Mouse (Mus musculus): ENCODE measurements around the gene Rwdd3.

The Rwdd3 gene

DNA sequence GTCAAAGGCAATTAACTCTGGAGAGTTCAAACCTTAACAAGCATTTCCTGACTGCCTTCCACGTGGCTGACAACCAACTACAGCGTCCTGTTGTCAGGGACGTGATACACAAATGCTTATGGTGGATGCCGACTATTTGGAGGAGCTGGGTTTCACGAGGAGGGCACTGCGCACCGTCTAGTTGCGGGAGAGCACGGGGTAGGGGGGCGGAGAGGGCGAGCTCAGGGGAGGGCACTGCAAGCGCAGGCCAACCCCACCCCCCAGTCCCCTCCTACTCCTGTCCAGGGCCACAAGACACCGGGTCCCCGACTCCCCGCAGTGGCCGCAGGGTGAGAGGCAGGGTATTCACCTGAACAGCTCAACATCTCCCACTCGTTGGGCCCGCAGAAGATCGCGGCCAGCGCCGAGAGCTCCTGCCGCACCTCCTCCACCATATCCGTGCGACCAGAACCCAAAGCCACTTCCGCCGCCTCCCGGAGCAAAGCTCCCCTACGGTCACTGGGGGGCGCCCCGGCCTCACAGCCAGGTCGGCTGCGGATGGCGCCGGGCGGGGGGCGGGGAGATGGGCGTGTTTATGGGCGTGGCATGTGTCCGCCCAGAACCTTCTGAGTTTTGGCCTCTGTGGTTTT lies at the start of gene Rwdd3:
TSS of gene Rwdd3 (minus strand) at position 453 of the 629 bp plus-strand sequence.
- DNase-seq (ENCODE audit: low read depth in 2 of 2, low spot score in 2 of 2), result peak; percentile 87 to 91

DNA sequence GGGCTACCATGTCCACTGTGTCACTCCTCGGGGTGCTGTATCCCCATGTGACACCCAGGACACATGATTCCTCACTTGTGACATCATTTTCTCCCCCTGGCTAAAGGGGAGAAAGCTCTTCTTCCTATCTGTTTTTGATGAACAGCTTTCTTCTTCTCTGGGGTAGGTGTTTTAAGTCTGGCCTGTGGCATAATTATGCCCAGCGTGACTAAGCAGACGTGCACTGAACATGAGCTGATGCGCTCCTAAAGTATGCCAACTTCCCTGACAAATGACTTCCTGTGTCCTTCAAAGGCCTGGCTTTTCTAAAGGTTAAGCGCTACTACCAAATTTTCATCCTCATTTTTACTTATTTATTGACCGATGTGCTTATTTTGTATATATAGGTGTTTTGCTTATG lies 45.5 kb upstream of the Rwdd3 start:
- DNase-seq (ENCODE audit: low read depth in 2 of 2, low spot score in 2 of 2), result no peak

DNA sequence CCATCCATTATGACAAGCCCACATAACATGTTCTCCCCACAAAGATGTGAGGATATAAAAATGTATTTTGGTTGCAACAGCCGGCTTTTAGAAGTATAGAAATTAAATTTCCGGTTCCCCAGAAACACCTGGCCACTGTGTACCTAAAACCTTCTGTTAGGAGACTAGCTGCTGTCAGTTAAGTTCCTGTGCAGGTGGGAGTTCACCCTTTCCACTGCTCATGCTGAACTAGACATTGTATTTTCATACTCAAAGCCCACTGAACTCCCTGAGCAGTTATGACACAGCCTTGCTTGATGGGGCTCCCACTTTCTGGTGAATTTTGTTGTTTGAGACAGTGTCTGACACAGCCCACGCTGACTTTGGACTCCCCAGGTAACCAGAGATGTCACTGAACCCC lies 42.0 kb upstream of the Rwdd3 start:
- no peak for DNase-seq (ENCODE audit: low read depth in 2 of 2, low spot score in 2 of 2)

DNA sequence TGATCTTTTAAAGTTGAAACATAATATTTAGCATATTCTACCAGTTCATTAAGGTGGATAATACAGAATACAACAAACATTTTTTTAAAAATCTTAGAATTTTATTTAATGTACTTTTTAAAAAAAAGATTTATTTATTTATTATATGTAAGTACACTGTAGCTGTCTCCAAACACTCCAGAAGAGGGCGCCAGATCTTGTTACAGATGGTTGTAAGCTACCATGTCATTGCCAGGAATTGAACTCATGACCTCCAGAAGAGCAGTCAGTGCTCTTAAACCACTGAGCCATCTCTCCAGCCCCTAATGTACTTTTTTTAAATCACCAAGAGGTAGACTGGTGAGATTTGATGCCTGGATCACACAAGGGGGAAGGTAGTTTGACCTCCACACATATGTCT lies 40.7 kb upstream of the Rwdd3 start:
- no peak for DNase-seq (ENCODE audit: low read depth in 2 of 2, low spot score in 2 of 2)

DNA sequence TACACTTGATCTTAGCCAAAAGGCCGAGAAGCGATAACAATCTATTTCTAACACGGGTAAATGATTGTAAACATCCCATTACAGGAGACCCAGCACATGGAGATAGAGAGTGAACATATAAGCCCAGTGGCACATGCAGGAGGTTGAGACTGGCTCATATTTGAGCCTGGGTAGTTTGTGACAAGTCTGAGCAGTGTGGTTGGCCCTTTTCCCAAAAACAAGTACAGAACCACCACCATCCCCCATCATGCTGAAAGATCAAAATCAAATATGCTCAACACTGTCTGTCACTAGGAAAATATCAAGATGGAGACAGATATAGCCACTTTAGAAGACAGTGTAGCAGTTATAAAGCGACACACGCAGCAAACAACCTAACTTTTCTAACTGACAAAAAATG lies 37.5 kb upstream of the Rwdd3 start:
- no peak for DNase-seq (ENCODE audit: low read depth in 2 of 2, low spot score in 2 of 2)

DNA sequence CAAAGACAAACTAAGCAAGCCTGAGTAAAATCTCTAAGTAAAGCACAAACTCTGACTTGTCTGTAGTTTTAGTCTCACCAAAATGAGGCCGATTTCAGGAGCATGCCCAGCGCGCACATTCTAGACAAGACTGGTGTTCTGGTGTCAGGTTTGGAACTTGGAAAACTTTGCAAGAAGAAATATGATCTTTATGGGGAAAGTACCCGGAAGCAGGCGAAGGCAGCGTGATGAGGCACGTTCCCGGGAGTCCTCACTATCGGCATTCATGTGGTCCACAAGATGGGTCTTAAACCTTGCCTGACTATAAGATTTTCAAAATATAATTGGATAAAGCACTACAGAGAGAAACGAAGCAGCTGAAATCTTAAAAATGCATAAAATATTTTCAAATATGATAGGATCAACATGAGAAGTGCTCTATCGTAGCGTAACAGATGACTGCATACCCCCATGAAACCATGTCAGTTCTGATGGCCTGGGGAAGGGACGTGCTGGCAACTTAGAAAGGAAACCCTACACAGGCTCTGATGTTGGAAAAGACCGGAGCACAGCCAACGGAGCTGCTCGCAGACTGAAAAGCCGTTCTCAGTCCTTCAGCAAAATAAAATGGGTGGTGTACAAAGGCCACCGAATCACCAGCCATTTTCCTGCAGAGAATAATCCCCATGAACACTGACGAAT lies 34.8 kb upstream of the Rwdd3 start:
- no peak for DNase-seq (ENCODE audit: low read depth in 2 of 2, low spot score in 2 of 2)

DNA sequence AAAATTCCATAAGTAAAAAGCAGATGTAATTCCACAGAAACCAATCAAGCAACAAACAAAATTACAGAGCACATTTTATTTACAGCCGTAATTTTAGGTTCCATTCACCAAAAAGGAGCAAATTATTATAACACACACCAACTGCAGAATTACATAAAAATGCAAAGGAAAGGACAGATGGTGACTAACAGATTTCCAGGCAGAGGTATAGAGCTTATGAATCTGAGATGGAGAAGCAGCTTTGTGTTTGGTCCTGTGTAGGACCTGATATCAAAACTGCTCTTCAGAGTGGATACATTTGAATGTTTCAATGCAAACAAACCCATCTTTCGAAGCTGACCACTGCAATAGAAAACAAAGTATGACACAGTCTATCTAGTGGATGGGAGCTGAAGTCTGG lies 31.1 kb upstream of the Rwdd3 start:
- DNase-seq (ENCODE audit: low read depth in 2 of 2, low spot score in 2 of 2), result no peak

DNA sequence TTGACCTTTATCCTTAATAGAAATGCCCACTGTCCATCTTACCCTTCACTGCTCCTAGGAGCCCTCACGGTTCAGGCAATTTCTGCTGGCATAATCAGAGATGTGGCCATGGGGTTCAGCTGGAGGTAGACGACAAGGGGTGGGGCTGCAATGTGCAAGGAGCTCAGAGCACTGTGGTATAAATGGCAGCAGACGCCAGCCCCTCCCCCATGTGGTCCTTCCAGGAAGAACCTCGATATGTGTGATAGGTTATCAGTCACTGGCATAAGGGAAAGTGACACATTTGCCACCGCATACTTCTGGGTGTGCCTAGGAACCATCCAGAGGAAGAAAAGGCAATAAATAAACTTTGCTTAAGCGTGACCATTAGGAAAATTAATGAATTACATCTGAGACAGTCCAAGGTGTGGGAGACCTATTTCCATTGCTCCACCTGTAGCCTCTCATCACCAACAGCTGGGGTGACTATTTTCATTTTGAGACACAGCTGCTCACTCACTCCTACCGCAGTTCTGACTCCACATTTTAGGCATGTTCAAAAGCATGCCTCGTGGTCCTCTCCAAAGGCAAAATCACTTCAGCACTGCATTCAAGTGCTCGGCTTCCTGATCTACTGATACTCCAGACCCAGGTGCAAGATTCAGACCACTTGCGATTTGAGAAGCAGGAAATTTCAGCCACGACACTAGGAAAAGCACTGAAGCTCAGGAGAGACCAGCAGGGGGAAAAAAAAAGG lies 29.7 kb upstream of the Rwdd3 start:
- no peak for DNase-seq (ENCODE audit: low read depth in 2 of 2, low spot score in 2 of 2)

DNA sequence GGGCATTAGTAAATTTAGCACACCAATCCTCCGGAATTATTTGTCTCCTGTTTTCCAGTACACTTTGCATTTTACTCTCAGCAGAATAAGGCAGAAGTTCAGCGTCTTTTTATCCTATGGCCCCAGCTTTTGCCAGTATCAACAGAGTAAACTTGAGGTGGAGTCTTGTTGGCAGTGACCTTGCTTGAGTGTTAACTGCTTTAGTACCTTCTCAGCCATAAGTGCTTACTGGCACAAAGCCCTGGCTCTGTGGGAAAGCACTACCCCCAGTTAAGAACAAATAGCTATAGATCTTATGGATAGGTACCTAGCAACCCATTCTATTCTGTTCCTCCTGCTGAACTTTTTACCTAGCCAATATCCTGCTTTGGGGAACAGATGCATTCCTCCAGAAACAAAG lies 17.7 kb upstream of the Rwdd3 start:
- DNase-seq (ENCODE audit: low read depth in 2 of 2, low spot score in 2 of 2), result no peak

DNA sequence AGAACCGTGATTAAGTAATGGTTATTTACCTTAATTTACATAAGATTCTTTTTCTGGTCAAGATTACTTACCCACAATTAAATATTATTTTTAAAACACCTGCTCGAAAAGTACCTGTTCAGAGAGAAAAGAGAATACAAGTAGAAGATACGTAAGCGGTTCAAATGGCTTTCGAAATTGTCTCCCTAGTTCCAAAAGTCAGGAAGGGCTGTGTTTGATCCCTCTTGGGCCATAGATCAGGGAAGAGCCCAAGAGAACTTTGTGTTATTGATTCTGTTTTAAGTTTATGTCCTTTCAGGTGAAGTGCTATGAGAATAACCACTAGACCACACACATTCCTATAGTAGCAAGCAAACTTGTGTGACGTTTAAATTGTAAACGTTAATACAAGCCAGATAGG lies 16.0 kb upstream of the Rwdd3 start:
- DNase-seq (ENCODE audit: low read depth in 2 of 2, low spot score in 2 of 2), result no peak

DNA sequence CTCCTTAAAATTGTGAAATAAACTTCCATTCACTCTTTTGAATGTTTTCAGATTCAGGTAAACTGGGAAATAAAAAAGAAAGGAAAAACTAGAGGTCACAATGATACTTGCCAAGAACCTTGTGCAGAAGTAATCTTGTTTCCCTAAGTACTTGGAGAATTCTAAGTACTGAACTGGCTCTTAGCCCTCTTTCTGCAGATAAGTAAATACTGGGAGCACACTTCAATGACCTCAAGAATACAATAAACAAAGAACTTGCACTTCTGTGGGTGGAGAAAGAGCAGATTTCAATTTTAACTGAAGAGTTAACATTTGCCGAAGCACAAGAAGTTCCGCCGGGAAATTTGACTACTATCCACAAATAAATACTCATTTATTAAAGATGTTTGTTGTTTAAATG lies 15.4 kb upstream of the Rwdd3 start:
- DNase-seq (ENCODE audit: low read depth in 2 of 2, low spot score in 2 of 2), result no peak

DNA sequence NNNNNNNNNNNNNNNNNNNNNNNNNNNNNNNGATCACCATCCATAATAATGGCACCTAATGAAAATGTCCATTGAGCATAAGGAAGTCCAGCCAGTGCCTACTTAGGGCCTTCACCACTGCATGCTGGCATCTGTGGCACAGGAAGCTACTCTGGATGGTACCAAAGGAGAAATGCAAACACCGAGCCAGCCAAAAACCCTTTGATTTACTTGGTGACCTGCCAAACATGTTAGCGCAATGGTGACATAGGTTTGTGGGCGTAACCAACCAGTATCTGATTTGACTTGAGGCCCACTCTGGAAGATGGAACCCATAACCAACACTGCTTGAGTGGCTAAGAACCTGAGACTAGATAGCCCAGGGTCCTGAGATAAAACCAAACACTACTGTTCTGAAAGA lies 13.7 kb upstream of the Rwdd3 start:
- no peak for DNase-seq (ENCODE audit: low read depth in 2 of 2, low spot score in 2 of 2)

DNA sequence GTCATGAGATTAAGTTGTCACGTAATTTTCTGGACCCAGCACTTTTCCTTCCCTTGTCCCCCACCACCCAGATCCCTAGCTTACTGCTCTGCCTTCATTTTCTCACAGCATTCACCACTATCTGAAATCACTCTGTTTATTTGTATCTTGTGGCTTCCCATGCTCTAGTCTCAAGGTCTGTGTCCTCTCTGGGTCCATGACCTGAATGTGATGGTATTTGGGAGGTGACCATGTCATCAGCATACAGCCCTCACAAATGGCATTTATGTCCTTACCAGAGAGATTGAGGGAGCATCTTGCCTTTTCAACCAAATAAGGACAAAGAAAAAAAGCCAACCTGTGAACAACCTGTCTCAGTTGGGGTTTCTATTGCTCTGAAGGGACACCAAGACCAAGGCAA lies 4.5 kb upstream of the Rwdd3 start:
- DNase-seq (ENCODE audit: low read depth in 2 of 2, low spot score in 2 of 2), result no peak

DNA sequence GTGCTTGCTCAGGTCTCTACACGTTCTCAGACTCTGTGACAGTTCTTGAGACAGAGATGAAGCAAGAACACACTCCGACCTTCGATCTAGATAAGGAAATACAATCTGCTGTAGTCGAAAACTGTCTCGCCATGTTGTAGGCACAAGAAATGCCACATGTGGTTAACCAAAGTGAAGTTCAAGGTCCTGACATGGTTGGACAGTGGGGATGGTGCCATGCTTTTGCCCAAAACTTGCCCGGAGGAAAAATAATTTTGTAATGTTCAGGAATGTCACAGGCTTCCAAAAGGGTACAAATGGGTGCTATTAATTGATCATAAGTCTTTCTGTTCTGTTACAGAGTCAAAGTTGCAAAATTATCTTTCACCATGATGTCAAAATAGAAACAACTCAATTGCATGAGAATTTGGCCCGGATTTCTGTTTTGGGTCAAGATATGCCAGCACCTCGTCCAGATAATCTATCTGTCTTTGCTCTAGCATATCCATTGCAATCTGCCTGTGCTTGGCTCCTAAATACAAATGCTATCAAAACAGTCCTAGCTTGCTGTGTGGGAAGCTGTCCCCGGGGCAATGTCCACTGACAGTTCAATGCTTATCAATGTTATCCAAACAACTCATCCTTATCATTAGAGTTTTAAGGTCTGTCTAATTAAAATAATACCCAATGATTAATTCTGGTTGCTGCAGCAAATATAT lies 2.9 kb upstream of the Rwdd3 start:
- no peak for DNase-seq (ENCODE audit: low read depth in 2 of 2, low spot score in 2 of 2)

DNA sequence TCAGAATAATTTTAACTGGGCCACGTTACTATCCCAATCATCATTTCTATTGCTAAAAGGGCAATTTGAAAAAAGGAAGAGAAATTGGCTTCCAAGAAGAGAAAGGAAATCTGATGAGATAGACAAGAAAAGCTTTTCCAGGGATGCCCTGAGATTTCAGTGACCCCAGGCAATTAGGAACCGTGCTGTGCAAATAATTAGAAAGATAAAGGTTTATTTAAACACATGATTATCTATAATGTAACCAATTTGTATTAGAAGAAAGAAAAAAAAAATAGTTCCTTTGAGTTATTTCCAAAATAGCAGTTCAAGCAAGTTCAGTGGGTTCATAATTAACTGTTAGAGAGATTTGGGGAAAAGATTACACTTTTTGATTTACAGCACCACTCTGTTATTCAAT lies 1.2 kb upstream of the Rwdd3 start:
- DNase-seq (ENCODE audit: low read depth in 2 of 2, low spot score in 2 of 2), result no peak

DNA sequence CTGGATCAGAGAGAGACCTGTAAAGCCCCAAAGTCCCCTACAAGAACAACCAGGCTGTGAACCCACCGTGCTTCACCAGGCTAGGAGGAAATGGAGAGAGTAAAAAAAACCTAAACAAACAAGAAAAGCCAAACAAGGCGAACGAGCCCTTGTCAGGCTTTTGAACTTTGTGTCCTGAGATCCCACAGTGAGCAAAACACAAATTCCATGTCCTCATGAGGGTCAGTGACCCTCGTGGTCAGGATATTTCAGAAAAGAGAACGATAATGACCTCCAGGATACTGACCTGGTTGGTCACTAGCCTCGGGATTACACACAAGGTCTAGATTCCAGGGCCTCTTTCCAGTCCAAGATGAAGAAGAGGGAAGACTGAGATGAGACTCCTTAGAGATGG lies 374 bp upstream of the Rwdd3 start:
- no peak for DNase-seq (ENCODE audit: low read depth in 2 of 2, low spot score in 2 of 2)

DNA sequence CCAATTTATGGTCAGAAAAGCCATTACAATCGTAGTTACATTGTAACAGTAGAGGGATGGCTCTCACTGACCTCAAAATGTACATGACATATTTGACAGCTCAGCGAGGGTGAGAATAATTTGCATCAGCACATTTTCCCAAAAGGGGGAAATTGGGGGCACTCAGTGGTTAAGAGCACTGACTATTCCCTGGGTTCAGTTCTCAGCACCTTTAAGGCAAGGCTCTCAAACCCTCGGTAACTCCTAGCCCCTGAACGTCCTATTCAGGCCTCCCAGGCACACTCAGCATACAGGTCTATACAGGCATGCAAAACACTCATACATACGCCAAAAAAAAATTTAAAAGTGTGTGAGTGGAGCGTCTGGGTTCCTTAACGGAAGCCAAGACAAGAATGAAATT lies 864 bp downstream of the Rwdd3 start:
- no peak for DNase-seq (ENCODE audit: low read depth in 2 of 2, low spot score in 2 of 2)

DNA sequence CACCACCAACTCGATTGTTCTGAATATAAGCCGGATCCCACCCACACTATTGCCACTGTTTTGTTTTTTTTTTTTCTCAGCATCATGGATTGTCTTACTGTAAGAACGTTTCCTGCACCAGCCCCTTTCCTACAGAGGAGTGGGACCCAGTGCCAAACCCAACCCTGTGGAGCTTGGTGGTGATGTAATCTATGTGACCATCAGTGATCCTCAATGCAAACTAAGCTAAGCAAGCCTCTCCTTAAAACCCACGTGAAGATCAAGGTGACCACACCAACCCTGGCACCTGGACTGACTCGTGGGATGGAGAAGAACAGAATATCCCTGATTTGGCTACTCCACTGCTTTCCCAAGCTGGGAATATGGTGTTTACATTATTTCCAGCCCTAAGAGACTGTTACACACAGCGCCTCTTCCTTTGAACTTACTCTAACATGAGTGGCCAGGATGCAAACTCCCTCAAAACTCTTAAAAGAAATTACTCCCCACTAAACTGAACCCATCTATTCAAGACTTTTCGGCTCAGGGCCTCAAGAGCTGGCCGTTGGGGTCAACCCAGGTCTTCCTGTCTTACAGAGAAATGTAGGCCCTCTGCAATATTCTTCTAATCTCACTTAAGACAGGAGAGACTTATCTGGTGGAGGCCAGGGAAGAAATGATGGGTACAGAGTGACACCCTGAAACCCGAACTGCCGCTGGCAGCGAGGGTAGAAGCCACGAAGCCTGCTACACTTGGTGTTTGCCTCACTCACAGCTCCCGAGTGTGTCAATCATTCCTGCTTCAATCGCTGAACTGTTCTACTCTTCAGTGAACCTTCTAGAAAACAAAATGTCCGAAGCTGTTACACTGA lies 2.2 kb downstream of the Rwdd3 start:
- DNase-seq (ENCODE audit: low read depth in 2 of 2, low spot score in 2 of 2), result no peak

DNA sequence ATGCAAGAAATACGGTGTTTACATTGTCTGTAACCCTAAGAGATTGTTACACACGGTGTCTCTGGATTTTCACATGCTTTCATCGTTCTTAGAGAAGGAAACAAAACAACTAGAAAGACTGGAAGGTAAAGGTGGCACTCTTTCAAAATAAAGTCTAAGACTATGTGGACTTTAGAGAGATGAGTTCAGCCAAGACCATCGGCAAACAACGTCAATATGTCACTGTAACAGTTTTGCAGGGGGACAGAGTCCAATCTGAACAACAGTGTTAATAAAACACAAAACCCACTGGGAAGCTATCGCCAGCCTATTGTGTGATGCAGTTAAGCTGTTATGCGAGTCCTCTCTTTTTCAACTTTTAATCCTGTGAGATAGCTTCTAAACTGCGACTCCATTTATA lies 2.9 kb downstream of the Rwdd3 start:
- DNase-seq (ENCODE audit: low read depth in 2 of 2, low spot score in 2 of 2), result no peak

DNA sequence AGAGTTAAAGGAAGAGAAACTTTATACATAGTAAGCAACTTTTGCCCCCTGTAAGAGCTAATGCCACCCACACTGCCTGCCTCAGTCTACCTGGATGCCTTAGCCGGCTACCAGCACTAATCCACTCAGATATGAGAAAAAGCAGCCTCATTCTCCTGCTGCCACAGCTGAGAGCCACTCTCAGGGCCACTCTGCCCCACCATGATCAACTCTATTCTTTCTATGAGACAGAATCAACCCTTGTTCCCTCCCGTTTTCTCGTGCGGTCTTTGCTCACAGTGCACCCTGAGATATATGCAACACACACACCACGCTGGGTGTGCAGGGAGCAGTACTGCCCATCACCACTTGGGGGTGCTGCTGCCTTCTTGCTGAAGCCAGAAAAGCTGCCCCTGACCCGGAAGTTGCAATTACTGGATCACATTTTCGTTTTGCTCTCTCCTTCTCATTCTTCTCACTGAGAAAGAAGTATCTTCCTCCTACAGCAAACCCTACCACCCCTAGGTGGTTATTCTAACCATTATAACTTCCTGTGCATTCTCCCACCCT lies 8.2 kb downstream of the Rwdd3 start:
- peak; percentile 70 to 83 for DNase-seq (ENCODE audit: low read depth in 2 of 2, low spot score in 2 of 2)

DNA sequence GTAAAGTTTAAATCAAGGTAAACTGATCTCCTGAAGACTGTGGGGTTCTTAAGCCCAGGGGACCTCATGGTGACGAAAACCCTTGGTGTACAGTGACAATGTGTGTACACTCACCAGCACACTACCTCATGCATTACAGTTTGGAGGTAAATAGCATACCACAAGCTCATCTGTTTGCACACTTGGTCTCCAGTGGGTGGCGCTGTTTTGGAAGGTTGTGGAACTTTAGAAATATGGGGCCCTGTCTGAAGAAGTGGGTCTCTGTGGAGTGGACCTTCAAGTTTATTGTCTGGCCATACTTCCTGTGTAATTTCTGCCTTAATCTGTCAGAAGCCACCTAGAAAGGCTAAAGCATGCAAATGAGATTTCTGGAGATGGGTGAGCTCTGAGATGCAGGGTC lies 9.8 kb downstream of the Rwdd3 start:
- DNase-seq (ENCODE audit: low read depth in 2 of 2, low spot score in 2 of 2), result peak in 1 of 2 experiments; percentile 9

Data from CD8-positive naive resting alpha-beta T cell, adult 2 months (primary cell).